Mouse (Mus musculus) midbrain, embryonic 12.5 days (tissue): ENCODE data around the gene Gm8165. TPM values are rescaled to one million over a fixed set of nuclear protein-coding genes. Genes with fewer than 3 reads are reported as not detected.
"Not testable (repeated sequence)": the region's sequence is repeated elsewhere in the genome, so short reads cannot be mapped to it uniquely, and the experiment has no call there.

ENCODE experiments used
- ATAC-seq: fragments of 200-750 bp; cut with Nextera tagmentation; 2 replicates; pipeline ENCODE4 v1.8.0; 2017; ENCODE audit warnings: low read depth, moderate TSS enrichment, moderate library complexity; ENCODE audit not compliant: low FRiP score
- H3K27ac ChIP-seq: fragments of 300-500 bp; sonication (generic); replicated peaks from 2 replicates; pipeline ENCODE4 v1.5.1; 2016; ENCODE audit warnings: mild to moderate bottlenecking
- H3K27me3 ChIP-seq: fragments of 300-500 bp; sonication (generic); 2 replicates; pipeline ENCODE4 v1.6.1; 2016; ENCODE audit warnings: mild to moderate bottlenecking
- H3K36me3 ChIP-seq: fragments of 300-500 bp; sonication (generic); 2 replicates; pipeline ENCODE4 v1.6.1; 2016
- H3K4me1 ChIP-seq: fragments of 300-500 bp; sonication (generic); 2 replicates; pipeline ENCODE4 v1.6.1; 2016
- H3K4me2 ChIP-seq: fragments of 300-500 bp; sonication (generic); replicated peaks from 2 replicates; pipeline ENCODE4 v1.6.1; 2016; ENCODE audit warnings: mild to moderate bottlenecking, moderate library complexity
- H3K4me3 ChIP-seq: fragments of 300-500 bp; sonication (generic); 2 replicates; pipeline ENCODE4 v1.5.1; 2016; ENCODE audit warnings: mild to moderate bottlenecking
- H3K9ac ChIP-seq: fragments of 300-500 bp; sonication (generic); replicated peaks from 2 replicates; pipeline ENCODE4 v1.6.1; 2016; ENCODE audit warnings: mild to moderate bottlenecking, moderate library complexity
- H3K9me3 ChIP-seq: fragments of 300-500 bp; sonication (generic); 2 replicates; pipeline ENCODE4 v1.6.1; 2016; ENCODE audit warnings: mild to moderate bottlenecking
- WGBS: fragments of 180-500 bp; shearing (Covaris S2); methylation state at CpG from one replicate; pipeline ENCODE4 v1.1.7; 2016; 5-methylcytosine and 5-hydroxymethylcytosine counted together
- polyA plus RNA-seq: library from polyadenylated mRNA; unstranded; fragments of >200 nt; fragmentation: Nextera tagmentation; extraction: Ambion mirVana; gene quantifications from 2 replicates; pipeline ENCODE4 v1.2.1, GENCODE M21; 2016

Gene Gm8165
- polyA plus RNA-seq, result not detected in 2 replicates

GRCm38 (mm10) chr14:43677099-43677498 is at the start of gene Gm8165:
TSS of gene Gm8165 (minus strand) at chr14:43677199.
- 100% methylated on average over 1 of the region's 2 CpGs for WGBS
- H3K4me3 ChIP-seq, result not testable (repeated sequence)

DNA sequence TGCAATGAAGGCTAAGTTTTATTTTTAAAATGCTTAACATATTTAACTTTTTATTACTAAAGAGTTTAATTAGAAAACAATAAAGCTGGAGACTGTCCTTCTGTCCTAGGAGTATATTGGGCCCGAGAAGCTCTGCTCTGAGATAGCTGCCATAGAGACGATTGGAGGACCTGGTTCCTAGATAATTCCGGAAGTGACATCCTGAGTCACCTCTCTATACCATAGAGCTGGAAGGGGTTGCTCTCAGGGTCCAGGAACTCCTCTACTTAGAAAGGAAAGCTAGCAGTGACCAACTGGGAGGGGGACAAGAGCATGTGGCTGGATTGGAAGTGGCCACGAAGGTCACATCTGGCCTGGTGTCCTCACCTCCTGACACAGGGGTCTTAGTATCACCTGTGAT is 20.6 kb upstream of the Gm8165 start, which contains the start of gene Gm7324:
TSS of gene Gm7324 (plus strand) at position 208 of the 400 bp plus-strand sequence.
- not testable (repeated sequence) for H3K9me3 ChIP-seq, H3K27me3 ChIP-seq, H3K36me3 ChIP-seq, H3K4me1 ChIP-seq, H3K27ac ChIP-seq, ATAC-seq, H3K9ac ChIP-seq, H3K4me2 ChIP-seq, H3K4me3 ChIP-seq
- WGBS, result 88% methylated on average over 4 of the region's 4 CpGs

More at GRCm38 (mm10) chr14:43677099-43677498, at the start of gene Gm8165:
- H3K36me3 ChIP-seq, H3K9ac ChIP-seq, H3K27me3 ChIP-seq, H3K9me3 ChIP-seq, H3K4me1 ChIP-seq, H3K27ac ChIP-seq, H3K4me2 ChIP-seq, ATAC-seq: not testable (repeated sequence)

Other genes with a start within 250 kb of the Gm8165 start
- gene Gm5799, start 133.6 kb downstream of the Gm8165 start, polyA plus RNA-seq, result not detected in 2 replicates
- gene Gm17654, start 98.1 kb downstream of the Gm8165 start, polyA plus RNA-seq, result not detected in 2 replicates
- gene Gm10375, start 69.2 kb downstream of the Gm8165 start, polyA plus RNA-seq, result not detected in 2 replicates
- 2.3 and 2.6 TPM in 2 replicates for gene Gm7324, start 20.6 kb upstream of the Gm8165 start, polyA plus RNA-seq
- gene Gm16506, start 50.3 kb upstream of the Gm8165 start, polyA plus RNA-seq, result not detected in 2 replicates
- not detected in 2 replicates for gene Gm6526, start 70.7 kb upstream of the Gm8165 start, polyA plus RNA-seq
- gene Gm8180, start 107.5 kb upstream of the Gm8165 start, polyA plus RNA-seq, result not detected in 2 replicates
- not detected in 2 replicates for gene Ear1, start 198.3 kb upstream of the Gm8165 start, polyA plus RNA-seq
- gene Ear10, start 246.4 kb upstream of the Gm8165 start, polyA plus RNA-seq, result not detected in 2 replicates
- 3.9 and 4.3 TPM in 2 replicates for gene Gm8113, start 248.2 kb upstream of the Gm8165 start, polyA plus RNA-seq